Mouse (Mus musculus): Measurements from ENCODE around the gene Gm10486.
"Not testable (repeated sequence)": the region's sequence is repeated elsewhere in the genome, so short reads cannot be mapped to it uniquely, and the experiment has no call there.

Gm10486 gene

GRCm38 (mm10) chrX:35067084-35067483, at the start of gene Gm10486:
Gene Gm10486 (plus strand): TSS chrX:35067384.
- DNase-seq (ENCODE audit: low read depth, low spot score) = not testable (repeated sequence)
